Mouse (Mus musculus): ENCODE measurements around the gene Csta1. TPM values are rescaled to one million over a fixed set of nuclear protein-coding genes. Genes with fewer than 3 reads are reported as not detected.
A peak's percentile ranks its signal among the peaks of the same experiment; 100 is the strongest.
"Not testable (repeated sequence)": the region's sequence is repeated elsewhere in the genome, so short reads cannot be mapped to it uniquely, and the experiment has no call there.

Gene Csta1
- total RNA-seq (2021), result not detected

GRCm38 (mm10) chr16:36131141-36131540 lies at the start of gene Csta1:
Gene Csta1 (minus strand): TSS chr16:36131241.
- no peak for DNase-seq
- intact Hi-C loops (cut with DNase I), result no loop called here

- intact Hi-C loops (cut with DNase I), result no loop called here
- no peak for DNase-seq
Measured at GRCm38 (mm10) chr16:36179910-36180309, 48.9 kb upstream of the Csta1 start.

DNA sequence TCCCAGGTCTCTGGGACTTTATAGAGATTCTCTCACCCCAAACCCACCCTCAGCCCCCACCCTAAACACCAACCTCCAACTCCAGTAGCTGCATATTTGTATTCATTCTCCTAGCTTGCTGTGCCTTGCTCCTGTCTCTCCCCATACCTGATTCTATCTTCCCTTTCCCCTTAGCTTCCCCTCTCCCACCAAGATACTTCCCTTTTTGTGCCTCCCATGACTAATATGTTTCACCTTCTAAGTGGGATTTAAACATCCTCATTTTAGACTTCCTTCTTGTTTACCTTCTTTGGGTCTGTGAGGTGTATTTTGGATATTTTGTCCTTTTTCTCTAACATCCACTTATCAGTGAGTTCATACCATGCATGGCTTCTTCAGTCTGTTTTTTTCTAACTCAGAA lies 45.1 kb upstream of the Csta1 start:
- DNase-seq, result no peak
- intact Hi-C loops (cut with DNase I), result no loop called here

- intact Hi-C loops (cut with DNase I); DNase-seq: not testable (repeated sequence)
Measured at GRCm38 (mm10) chr16:36167841-36168240, 36.8 kb upstream of the Csta1 start.

DNA sequence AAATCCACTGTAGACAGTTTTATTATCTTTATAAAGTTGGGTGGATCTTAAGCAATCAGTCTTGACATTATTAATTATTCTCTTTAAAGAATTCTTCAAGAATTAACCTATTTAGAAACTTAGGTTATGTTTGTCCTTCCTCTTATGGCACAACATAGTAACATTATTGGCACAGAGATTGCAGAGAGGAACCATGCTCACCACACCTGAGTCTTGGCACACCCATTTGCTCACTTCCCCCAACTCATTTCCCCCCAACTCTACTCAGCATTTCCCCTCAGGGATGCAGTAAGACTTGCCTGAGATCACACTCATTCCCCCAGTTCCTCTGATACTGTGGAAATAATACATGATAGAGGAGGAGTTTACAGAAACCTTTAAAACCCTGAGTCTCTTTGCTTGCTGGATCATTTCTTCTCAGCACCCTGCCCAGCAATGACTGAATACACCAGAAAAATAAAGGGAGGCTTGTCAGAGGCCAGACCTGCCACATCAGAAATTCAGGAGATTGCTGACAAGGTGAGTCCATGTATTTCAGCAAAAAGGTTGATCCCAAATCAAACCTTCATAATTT lies 25.4 kb upstream of the Csta1 start, which contains the start of gene Stfa2l1:
Gene Stfa2l1, plus strand, starts transcription at position 410 of the 574 bp plus-strand sequence.
- intact Hi-C loops (cut with DNase I), result no loop called here
- no peak for DNase-seq

DNA sequence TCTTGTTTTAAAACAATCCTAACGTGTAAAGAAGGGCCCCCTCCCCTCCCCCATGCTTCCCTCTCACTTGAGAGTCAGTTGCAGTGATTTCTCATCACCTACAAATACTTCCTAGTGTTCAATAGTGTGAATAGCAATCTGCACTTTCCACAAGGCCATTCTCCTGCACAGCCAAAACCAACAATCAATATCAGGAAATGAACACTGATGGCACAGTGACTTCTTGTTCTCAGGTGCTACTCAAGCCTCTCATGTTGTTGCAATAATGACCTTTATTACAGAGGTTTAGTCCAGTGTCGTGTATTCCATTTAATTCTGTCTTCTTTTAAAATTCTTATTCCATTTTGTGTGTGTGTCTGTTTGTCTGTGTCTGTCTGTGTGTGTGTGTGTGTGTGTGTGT lies 7.2 kb upstream of the Csta1 start:
- DNase-seq, result no peak
- intact Hi-C loops (cut with DNase I), result no loop called here

DNA sequence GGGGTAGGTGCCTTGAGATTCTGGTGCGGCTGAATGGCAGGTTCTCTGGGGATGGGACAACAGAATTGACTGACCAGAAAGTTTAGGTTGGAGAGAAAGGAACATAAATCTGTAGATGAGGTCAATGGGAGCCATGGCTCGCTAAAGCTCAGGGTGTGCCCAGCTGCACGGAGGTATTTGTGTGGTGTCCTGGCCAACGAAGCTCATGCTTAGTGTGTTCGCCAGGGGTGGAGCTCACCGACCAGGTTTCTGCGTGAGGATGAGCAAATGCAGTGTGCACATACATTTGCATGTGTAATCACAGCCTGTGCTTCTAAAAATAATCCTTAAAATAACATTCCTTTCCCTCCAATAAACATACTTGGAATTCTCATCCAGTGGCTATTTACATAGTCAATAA lies 2.9 kb downstream of the Csta1 start:
- intact Hi-C loops (cut with DNase I), result no loop called here
- no peak for DNase-seq

GRCm38 (mm10) chr16:36115751-36116150 lies 15.3 kb downstream of the Csta1 start:
- DNase-seq; intact Hi-C loops (cut with DNase I): not testable (repeated sequence)

DNA sequence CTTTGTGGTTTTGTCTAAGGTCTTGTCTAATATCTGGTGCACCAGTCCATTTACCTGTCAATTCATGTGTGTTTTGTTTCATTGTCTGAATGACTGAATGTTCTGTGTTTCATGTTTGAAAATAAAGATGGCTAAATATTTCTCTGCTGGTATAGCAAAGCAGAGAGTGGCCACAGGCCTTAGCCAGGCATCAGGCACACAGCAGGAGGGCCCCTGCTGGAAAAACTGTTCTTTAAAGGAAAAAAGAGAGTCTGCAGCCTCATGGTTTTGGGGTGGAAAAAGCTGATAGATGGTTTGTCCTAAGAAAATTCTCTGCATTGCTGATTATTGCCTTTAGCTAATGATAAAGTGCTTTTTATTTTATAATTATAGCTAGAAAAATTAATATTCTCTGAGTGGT lies 19.6 kb downstream of the Csta1 start:
- DNase-seq; intact Hi-C loops (cut with DNase I): not testable (repeated sequence)

- DNase-seq, result no peak
- intact Hi-C loops (cut with DNase I), result no loop called here
Measured at GRCm38 (mm10) chr16:36102211-36102610, 28.8 kb downstream of the Csta1 start.

- DNase-seq, result no peak
- intact Hi-C loops (cut with DNase I), result no loop called here
Measured at GRCm38 (mm10) chr16:36101526-36101925, 29.5 kb downstream of the Csta1 start.

DNA sequence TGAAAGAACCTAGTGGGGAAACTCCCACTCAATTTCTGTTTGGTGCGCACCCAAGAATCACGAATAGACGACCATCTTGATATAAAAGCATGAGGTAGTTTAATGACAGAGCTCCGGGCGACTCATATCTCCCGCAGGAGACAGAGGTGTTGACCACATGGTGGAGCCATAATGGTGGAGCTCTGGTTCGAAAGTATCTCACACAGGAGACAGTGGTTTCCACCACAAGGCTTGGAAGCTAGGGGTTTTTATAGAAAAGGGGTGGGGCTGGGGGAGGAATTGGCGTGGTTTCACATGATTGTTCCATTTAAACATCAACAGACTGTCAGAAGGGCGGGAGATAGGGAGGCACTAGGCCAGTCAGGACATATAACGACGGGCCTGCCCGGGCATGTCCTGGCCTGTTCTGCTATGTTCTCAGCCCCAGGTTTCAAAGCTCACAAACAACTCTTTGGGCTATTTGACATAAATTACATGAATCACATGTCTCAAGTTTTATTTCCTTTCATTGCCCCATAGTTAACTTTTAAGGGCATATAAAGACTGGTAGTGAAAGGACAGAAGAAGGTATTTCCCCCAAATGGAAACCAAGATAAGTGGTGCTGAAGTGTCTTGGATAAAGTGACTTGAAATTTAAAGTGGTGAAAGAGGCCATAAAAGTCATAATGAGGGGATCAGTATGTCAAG lies 33.1 kb downstream of the Csta1 start:
- intact Hi-C loops (cut with DNase I); DNase-seq: not testable (repeated sequence)

GRCm38 (mm10) chr16:36094079-36094478 lies 37.0 kb downstream of the Csta1 start:
- intact Hi-C loops (cut with DNase I), result no loop called here
- DNase-seq, result no peak

- intact Hi-C loops (cut with DNase I), result no loop called here
- no peak for DNase-seq
Measured at GRCm38 (mm10) chr16:36090785-36091509, 40.1 kb downstream of the Csta1 start.

DNA sequence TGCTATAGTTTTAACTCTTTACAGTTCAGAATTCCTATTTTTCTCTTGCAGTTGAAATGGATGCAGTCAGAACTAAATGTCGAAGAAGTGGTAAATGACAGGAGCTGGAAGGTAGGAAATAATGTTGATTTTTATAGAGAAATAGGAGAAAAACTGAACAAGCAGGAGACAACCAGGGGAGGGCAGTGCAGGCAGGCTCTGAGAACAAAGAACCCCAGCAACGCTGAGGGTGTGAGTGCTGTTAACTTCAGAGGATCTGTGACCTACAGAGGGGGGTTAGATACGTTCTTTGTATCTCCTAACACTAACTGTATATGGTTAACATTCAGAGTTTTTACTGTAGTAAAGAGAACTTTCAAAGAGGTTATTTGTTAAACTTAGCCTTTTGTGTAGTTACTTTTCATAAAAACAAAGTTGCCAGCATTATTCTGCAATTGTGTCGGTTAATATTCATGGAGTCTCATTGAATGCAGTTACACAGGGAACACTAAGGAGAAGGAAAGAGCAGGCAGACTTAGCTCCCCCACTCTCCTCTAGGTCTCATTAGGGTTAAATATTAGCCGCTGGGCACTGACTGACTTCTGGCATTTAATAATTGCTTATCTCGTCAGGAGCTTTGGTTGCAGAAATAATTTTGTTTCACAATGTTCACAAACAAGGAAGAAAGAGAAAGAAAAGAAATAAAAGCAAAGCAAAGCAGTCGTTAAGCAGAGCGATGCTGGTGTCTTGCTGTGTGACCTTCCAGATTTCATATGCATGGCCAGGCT lies 41.0 kb downstream of the Csta1 start:
- intact Hi-C loops (cut with DNase I), result loop anchor here (10.0 kb wide), 1 partner anchor 735 kb away; the partner anchor contains the start of gene Iqcb1

DNA sequence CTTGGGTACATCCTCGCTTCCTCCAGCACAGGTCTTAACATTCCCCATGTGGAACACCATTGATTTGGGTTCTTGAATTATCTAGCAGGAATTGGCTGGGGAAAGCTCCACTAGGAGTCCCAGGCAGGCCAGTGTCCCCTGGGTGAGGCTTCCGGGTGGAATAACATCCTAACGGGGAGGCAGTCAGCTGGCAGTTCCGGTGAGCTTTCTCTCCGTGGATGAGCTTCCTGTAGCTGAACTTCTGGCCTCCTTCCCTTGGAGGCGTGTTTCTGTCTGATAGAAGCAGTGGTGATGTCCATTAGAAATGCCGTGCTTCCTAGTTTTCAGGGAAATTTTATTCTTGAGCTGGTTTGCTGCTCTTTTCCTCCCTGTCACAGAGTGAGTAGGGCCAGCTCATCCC lies 42.0 kb downstream of the Csta1 start:
- peak in 1 of 2 experiments; percentile 29 for DNase-seq
- intact Hi-C loops (cut with DNase I), result loop anchor here (10.0 kb wide), 1 partner anchor 736 kb away; the partner anchor contains the start of gene Iqcb1

More for the DNA sequence above, 41.0 kb downstream of the Csta1 start:
- no peak for DNase-seq

GRCm38 (mm10) chr16:36087846-36088245 lies 43.2 kb downstream of the Csta1 start:
- intact Hi-C loops (cut with DNase I), result loop anchor here (10.0 kb wide), 1 partner anchor 737 kb away; the partner anchor contains the start of gene Iqcb1
- DNase-seq, result no peak

DNA sequence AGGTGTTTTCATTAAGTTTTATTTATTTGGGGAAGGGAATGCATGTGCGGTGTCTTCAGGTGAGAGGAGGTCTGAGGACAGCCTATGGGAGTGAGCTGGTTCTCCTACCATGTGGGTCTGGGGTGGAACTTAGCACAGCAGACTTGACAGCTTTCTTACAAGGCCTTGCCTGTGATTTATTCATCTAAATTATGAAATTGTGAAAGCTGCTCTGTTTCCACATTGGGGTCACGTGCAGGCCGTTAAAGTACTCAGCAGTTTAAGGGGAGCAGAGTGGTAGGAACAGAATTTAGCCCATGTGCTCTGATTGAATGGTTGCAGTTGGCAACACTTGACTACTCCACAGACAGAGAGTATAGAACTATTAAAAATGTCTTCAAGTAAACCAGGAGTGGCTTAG lies 51.1 kb downstream of the Csta1 start:
- no peak for DNase-seq
- intact Hi-C loops (cut with DNase I), result loop anchor here (10.0 kb wide), 2 partner anchors 745 to 935 kb away; partner anchors contain the start of genes Iqcb1 and Polq

DNA sequence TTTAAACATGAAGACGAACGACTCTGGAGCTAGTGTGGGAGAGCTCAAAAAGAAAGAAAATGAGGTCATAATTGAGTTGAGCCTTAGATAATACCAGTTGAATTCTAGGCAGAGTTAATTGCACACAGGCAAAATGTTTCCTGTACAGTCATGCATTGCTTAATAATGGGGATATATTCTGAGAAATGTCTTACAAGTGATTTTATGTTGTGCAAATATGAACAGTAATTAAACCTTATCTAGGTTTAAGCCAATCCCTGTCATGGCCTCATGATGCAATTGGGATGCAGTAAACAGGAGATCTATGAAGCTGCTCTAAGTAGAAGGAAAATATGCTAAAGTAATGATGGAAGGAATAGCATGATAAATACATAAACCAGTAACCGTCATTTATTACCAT lies 56.3 kb downstream of the Csta1 start:
- DNase-seq, result no peak
- intact Hi-C loops (cut with DNase I), result loop anchor here (5.0 to 10.0 kb wide), 2 partner anchors 92 to 940 kb away; partner anchors contain the start of gene Polq

- DNase-seq, result no peak
- intact Hi-C loops (cut with DNase I), result loop anchor here (5.0 to 10.0 kb wide), 2 partner anchors 90 to 942 kb away; partner anchors contain the start of gene Polq
Measured at GRCm38 (mm10) chr16:36072410-36073011, 58.5 kb downstream of the Csta1 start.
